Mouse (Mus musculus): ENCODE results near the gene Pakap. TPM values are rescaled to one million over a fixed set of nuclear protein-coding genes. Genes with fewer than 3 reads are reported as not detected.

Gene Pakap
- polyA plus RNA-seq, 1 experiment from 2014 or later, result 57.5 TPM

DNA sequence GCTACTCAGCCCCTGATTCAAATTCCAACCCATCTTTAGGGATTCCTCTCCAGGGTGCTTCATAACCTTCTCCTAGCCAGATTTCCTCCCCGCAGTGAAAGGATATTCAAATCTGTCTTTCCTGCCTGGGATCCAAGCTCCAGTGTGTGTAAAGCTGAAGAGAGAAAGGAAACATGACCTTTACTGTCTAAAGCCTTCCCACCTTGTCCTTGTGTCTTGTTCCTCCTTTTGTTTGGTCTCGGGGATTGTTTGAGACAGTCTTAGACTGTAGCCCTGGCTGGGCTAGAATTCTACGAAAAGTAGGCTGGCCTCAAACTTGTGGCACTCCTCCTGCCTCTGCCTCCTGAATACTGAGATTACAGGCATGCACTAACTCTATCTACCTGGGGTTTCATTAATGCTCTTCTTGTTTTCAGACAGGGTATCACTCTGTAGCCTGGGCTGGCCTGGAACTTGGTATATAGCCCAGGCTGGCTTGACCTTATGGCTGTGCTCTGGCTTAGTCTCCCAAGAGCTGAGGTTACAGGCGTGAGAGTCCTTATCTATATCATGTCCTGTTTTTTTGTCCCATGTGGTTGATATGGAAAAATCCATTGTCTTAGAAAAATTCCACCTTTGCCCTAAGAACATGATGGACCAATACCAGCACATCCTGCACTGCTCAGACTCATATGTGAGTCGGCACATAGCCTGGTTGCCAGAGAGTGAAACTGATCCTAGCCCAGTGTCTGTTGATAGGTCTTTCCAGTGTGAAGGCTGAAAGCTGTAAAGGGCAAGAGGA is 126.6 kb downstream of the Pakap start:
- H3K4me3 ChIP-seq (ENCODE audit: low read length), result no peak overlapping the region
- no peak overlapping the region for H3K4me2 ChIP-seq (ENCODE audit: low read depth, low read length)
- no peaks in the 10 kb centered on the region for H3K9me3 ChIP-seq (replicated peaks; ENCODE audit: control insufficient read depth, low read length)
- peak overlapping the region; percentile 7; the same call in 1 of the 2 replicates for H3K27ac ChIP-seq (ENCODE audit: low read length)
- WGBS, result 73% methylated on average over 5 of the region's 5 CpGs
- ATAC-seq (replicated peaks; ENCODE audit: extremely low read depth, insufficient read depth, low FRiP score), result 0 out of 2 replicates have a peak, but pooled peaks have one; percentile 41
- H3K4me1 ChIP-seq (ENCODE audit: control insufficient read depth, insufficient read depth, low read length), result no peaks in the 10 kb centered on the region
- H3K27me3 ChIP-seq (ENCODE audit: control insufficient read depth, insufficient read depth, low read length), result no peaks in the 10 kb centered on the region
- peaks cover 30% of the 10 kb centered on the region for H3K36me3 ChIP-seq (ENCODE audit: control insufficient read depth, insufficient read depth)
- no peak overlapping the region for H3K9ac ChIP-seq (ENCODE audit: low read length)

DNA sequence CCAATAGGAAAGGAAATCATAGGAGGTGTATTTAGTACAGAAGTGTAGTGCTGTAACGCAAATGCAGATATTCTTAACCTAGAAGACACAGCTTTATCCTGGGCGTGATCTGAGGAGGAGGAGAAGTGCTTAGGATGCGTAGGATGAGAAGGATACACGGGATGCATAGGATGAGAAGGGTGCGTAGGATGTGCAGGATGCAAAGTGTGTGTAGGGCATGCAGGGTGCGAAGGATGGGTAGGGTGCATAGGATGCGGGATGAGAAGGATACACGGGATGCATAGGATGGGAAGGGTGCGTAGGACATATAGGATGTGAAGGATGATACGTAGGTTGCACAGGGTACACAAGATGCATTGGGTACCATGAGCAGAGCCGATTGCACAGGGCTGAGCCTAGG is 129.0 kb downstream of the Pakap start:
- 96% methylated on average over 11 of the region's 11 CpGs for WGBS
- H3K36me3 ChIP-seq (ENCODE audit: control insufficient read depth, insufficient read depth), result peaks cover 22% of the 10 kb centered on the region
- ATAC-seq (replicated peaks; ENCODE audit: extremely low read depth, insufficient read depth, low FRiP score), result no peak

DNA sequence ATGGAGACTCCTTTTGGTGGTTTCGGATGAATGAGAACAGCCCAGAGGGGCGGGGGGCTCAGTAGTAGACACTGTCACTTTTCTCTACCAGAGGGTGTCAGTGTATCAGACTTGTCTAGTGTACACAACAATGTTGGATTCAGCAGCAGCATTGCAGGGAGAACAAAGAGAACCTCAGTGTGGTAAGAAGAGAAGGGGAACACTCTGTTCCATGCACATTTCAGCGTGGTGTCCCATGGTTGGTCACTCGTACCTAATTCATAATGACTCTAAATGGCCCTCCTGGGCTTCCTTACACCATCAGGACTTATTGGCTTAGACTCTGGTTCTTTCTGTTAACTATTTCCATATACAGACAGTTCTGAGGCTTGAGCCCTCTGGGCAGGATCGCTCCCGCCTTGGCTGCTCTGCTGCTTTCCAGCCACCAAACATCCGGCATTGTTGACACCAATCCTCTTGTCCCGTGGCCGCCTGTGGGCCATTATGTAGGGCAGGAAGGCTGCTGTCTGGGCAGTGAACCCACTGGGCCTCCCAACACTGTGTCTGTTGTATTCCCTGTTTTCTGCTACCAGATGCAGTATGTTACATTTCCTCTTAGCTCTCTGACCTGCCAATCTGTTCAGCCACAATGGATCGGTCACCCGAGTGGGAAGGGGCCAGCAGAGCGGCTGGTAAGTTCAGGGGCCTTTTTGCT is 130.1 kb downstream of the Pakap start:
- 84% methylated on average over 12 of the region's 12 CpGs for WGBS
- ATAC-seq (replicated peaks; ENCODE audit: extremely low read depth, insufficient read depth, low FRiP score), result no peak
- peaks cover 18% of the 10 kb centered on the region for H3K36me3 ChIP-seq (ENCODE audit: control insufficient read depth, insufficient read depth)

More for the DNA sequence above, 129.0 kb downstream of the Pakap start:
- no peaks in the 10 kb centered on the region for H3K9me3 ChIP-seq (replicated peaks; ENCODE audit: control insufficient read depth, low read length)
- H3K4me1 ChIP-seq (ENCODE audit: control insufficient read depth, insufficient read depth, low read length), result no peaks in the 10 kb centered on the region
- H3K4me3 ChIP-seq (ENCODE audit: low read length), result no peak overlapping the region
- H3K9ac ChIP-seq (ENCODE audit: low read length), result no peak overlapping the region
- no peak overlapping the region for H3K4me2 ChIP-seq (ENCODE audit: low read depth, low read length)
- H3K27me3 ChIP-seq (ENCODE audit: control insufficient read depth, insufficient read depth, low read length), result no peaks in the 10 kb centered on the region
- H3K27ac ChIP-seq (ENCODE audit: low read length), result no peak overlapping the region

DNA sequence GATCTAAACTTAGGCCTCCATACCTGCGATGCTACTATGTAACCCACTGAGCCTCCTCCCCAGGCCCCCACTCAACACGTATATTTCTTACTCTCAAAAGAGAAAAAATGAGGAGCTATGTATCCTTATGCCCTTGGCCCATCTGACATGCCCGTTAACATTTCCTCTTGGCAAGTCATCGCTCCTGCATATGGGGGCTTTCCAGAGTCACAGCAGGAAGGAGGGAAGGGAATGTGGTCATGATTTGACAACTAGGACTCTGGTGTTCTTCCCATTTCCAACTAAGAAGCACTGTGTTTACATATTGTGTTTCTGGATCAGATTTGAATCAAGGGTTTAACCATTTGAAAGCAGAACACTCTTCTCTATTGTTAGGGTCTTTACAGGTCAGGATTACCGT is 133.6 kb downstream of the Pakap start:
- Histone ChIP-seq H3K9ac (ENCODE audit: low read length) (no peak overlapping the region), H3K4me2 (ENCODE audit: low read depth, low read length) (no peak overlapping the region), H3K9me3 (replicated peaks; ENCODE audit: control insufficient read depth, low read length) (no peaks in the 10 kb centered on the region), H3K4me1 (ENCODE audit: control insufficient read depth, insufficient read depth, low read length) (no peaks in the 10 kb centered on the region), H3K4me3 (ENCODE audit: low read length) (no peak overlapping the region), H3K27me3 (ENCODE audit: control insufficient read depth, insufficient read depth, low read length) (no peaks in the 10 kb centered on the region), H3K27ac (ENCODE audit: low read length) (no peak overlapping the region), H3K36me3 (ENCODE audit: control insufficient read depth, insufficient read depth) (peaks cover 5% of the 10 kb centered on the region; the same call in 1 of the 2 replicates)
- 71% methylated on average over 5 of the region's 5 CpGs for WGBS
- no peak for ATAC-seq (replicated peaks; ENCODE audit: extremely low read depth, insufficient read depth, low FRiP score)

More for the DNA sequence above, 130.1 kb downstream of the Pakap start:
- Histone ChIP-seq H3K27me3 (ENCODE audit: control insufficient read depth, insufficient read depth, low read length) (no peaks in the 10 kb centered on the region), H3K4me1 (ENCODE audit: control insufficient read depth, insufficient read depth, low read length) (no peaks in the 10 kb centered on the region), H3K9ac (ENCODE audit: low read length) (no peak overlapping the region), H3K4me2 (ENCODE audit: low read depth, low read length) (no peak overlapping the region), H3K27ac (ENCODE audit: low read length) (no peak overlapping the region), H3K9me3 (replicated peaks; ENCODE audit: control insufficient read depth, low read length) (no peaks in the 10 kb centered on the region), H3K4me3 (ENCODE audit: low read length) (no peak overlapping the region)

DNA sequence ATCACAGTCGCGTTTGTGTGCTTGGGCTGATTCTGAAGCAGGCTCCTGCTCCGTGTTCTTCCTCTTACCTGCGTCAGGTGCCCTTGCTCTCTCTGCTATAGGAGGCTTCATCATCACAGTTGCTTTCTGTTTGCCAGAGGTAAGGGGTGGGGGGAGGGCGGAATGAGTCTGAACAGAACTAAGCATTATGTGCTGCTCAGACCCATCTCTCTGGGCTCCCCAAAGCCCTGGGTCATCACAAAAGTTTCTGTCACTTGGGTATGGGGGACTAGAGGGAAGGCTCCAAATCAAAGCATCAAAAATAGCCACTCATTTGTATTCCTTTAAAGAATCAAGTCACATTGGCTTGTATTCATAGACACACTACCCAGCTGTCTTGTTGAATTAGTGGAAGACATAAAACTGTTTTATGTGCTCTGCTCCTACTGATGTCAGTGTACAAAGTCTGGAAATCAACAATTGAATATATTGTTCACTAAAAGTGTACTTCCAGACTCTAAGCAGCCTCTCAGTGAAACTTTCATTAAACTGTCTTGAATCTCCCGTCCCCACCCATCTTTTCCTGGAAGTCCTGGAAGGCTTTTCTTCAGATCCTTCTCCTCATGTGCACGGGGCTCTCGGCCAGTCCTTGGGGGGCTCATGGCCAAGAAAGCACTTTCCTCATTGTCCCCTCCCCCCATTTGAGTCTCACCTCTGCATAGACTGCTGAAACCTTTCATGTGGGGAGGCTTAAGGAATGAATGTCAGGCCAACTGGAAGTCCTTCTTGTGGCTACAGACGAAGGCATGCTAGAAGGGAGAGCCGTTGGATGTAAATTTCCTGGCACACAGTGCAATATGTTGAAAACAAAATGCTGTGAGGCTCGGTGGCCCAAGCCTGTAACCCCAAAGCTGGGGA is 135.8 kb downstream of the Pakap start:
- Histone ChIP-seq H3K27me3 (ENCODE audit: control insufficient read depth, insufficient read depth, low read length) (no peaks in the 10 kb centered on the region), H3K36me3 (ENCODE audit: control insufficient read depth, insufficient read depth) (peaks cover 5% of the 10 kb centered on the region; the same call in 1 of the 2 replicates), H3K27ac (ENCODE audit: low read length) (no peak overlapping the region), H3K4me1 (ENCODE audit: control insufficient read depth, insufficient read depth, low read length) (no peaks in the 10 kb centered on the region), H3K4me3 (ENCODE audit: low read length) (no peak overlapping the region), H3K9ac (ENCODE audit: low read length) (no peak overlapping the region), H3K9me3 (replicated peaks; ENCODE audit: control insufficient read depth, low read length) (no peaks in the 10 kb centered on the region), H3K4me2 (ENCODE audit: low read depth, low read length) (no peak overlapping the region)
- 78% methylated on average over 11 of the region's 11 CpGs for WGBS
- no peak for ATAC-seq (replicated peaks; ENCODE audit: extremely low read depth, insufficient read depth, low FRiP score)

DNA sequence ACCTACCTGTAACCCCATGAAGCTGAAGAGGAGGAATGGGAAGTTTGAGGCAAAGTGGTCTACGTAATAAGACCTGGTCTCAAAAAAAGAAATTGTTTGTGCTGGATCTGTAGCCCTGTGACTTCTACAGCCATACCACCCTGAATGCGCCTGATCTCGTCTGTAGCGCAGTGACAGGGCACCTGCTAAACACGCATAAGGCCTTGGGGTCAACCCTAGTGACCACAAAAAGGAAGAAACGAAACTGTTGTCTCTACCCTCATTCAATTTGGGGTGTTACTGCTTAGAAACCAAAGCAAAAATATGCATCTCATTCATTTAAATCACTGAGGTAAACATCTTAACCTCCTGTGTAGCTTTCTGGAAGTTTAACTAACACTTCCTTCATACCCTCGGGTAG is 136.6 kb downstream of the Pakap start:
- 88% methylated on average over 7 of the region's 7 CpGs for WGBS
- H3K4me3 ChIP-seq (ENCODE audit: low read length), result no peak overlapping the region
- no peaks in the 10 kb centered on the region for H3K9me3 ChIP-seq (replicated peaks; ENCODE audit: control insufficient read depth, low read length)
- H3K27me3 ChIP-seq (ENCODE audit: control insufficient read depth, insufficient read depth, low read length), result no peaks in the 10 kb centered on the region
- no peaks in the 10 kb centered on the region for H3K4me1 ChIP-seq (ENCODE audit: control insufficient read depth, insufficient read depth, low read length)
- H3K27ac ChIP-seq (ENCODE audit: low read length), result no peak overlapping the region
- no peak overlapping the region for H3K4me2 ChIP-seq (ENCODE audit: low read depth, low read length)
- no peak overlapping the region for H3K9ac ChIP-seq (ENCODE audit: low read length)
- no peak for ATAC-seq (replicated peaks; ENCODE audit: extremely low read depth, insufficient read depth, low FRiP score)
- H3K36me3 ChIP-seq (ENCODE audit: control insufficient read depth, insufficient read depth), result peaks cover 10% of the 10 kb centered on the region; the same call in 1 of the 2 replicates

DNA sequence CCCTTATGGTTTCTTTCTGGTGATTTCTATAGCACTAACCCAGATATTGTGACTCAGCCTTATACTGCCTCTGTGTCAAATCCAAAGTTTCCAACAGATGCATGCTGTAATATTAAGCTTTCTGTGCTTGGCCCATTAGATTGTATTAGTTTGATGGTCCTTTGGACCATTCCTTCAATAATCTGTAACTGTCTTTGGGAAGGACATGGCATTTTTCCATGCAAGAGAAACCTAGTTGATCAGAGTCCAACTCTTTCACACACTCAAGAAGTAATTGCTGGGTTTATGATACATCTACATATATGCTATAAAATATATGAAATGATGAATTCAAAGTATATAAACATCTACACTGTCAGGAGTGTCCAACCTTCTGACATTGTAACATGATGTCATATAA is 147.9 kb downstream of the Pakap start:
- H3K4me1 ChIP-seq (ENCODE audit: control insufficient read depth, insufficient read depth, low read length), result 0 out of 2 replicates have a peak, but pooled peaks cover 3% of the 10 kb centered on the region
- H3K4me3 ChIP-seq (ENCODE audit: low read length), result no peak overlapping the region
- H3K36me3 ChIP-seq (ENCODE audit: control insufficient read depth, insufficient read depth), result no peaks in the 10 kb centered on the region
- no peaks in the 10 kb centered on the region for H3K9me3 ChIP-seq (replicated peaks; ENCODE audit: control insufficient read depth, low read length)
- no peak overlapping the region for H3K9ac ChIP-seq (ENCODE audit: low read length)
- ATAC-seq (replicated peaks; ENCODE audit: extremely low read depth, insufficient read depth, low FRiP score), result no peak
- no peaks in the 10 kb centered on the region for H3K27me3 ChIP-seq (ENCODE audit: control insufficient read depth, insufficient read depth, low read length)
- H3K27ac ChIP-seq (ENCODE audit: low read length), result no peak overlapping the region
- no peak overlapping the region for H3K4me2 ChIP-seq (ENCODE audit: low read depth, low read length)

DNA sequence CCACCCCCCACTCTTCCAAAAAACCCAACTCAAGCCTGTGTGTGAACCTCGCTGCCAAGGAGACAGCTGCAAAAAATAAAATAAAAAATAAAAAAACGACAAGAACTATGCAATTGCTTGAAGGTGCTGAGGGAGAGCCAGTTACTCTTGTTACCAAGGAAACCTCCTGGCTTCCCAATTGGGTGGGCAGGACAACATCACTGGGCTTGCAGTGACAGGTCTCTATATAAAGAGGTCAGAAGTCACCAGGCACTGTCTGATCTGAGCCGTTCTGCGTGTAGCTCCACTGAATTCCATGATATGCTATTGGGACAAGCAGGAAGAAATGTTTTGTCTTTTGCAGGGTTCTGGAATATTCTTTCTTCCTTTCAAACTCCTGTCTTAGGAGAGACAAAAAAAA is 148.8 kb downstream of the Pakap start:
- Histone ChIP-seq H3K27ac (ENCODE audit: low read length) (no peak overlapping the region), H3K4me3 (ENCODE audit: low read length) (no peak overlapping the region), H3K4me2 (ENCODE audit: low read depth, low read length) (no peak overlapping the region), H3K9ac (ENCODE audit: low read length) (no peak overlapping the region), H3K9me3 (replicated peaks; ENCODE audit: control insufficient read depth, low read length) (no peaks in the 10 kb centered on the region), H3K27me3 (ENCODE audit: control insufficient read depth, insufficient read depth, low read length) (no peaks in the 10 kb centered on the region), H3K4me1 (ENCODE audit: control insufficient read depth, insufficient read depth, low read length) (0 out of 2 replicates have a peak, but pooled peaks cover 3% of the 10 kb centered on the region), H3K36me3 (ENCODE audit: control insufficient read depth, insufficient read depth) (no peaks in the 10 kb centered on the region)
- 54% methylated on average over 4 of the region's 4 CpGs for WGBS
- no peak for ATAC-seq (replicated peaks; ENCODE audit: extremely low read depth, insufficient read depth, low FRiP score)

Data from heart, embryonic 16.5 days (tissue).